Mouse (Mus musculus) hindbrain, embryonic 13.5 days (tissue): ENCODE data around the gene Acta1. TPM values are rescaled to one million over a fixed set of nuclear protein-coding genes. Genes with fewer than 3 reads are reported as not detected.

Experiments
- ATAC-seq: fragments of 200-750 bp; cut with Nextera tagmentation; 2 replicates; pipeline ENCODE4 v1.8.0; 2017; ENCODE audit warnings: moderate TSS enrichment; ENCODE audit not compliant: low FRiP score
- H3K27ac ChIP-seq: fragments of 300-500 bp; sonication (generic); 2 replicates; pipeline ENCODE4 v1.5.1; 2015; ENCODE audit warnings: inconsistent platforms, mild to moderate bottlenecking, moderate library complexity
- H3K27me3 ChIP-seq: fragments of 300-500 bp; sonication (generic); 2 replicates; pipeline ENCODE4 v1.6.1; 2015; ENCODE audit warnings: mild to moderate bottlenecking, inconsistent platforms
- H3K36me3 ChIP-seq: fragments of 300-500 bp; sonication (generic); 2 replicates; pipeline ENCODE4 v1.6.1; 2015; ENCODE audit warnings: mild to moderate bottlenecking, inconsistent platforms
- H3K4me1 ChIP-seq: fragments of 300-500 bp; sonication (generic); replicated peaks from 2 replicates; pipeline ENCODE4 v1.6.1; 2015; ENCODE audit warnings: inconsistent platforms
- H3K4me2 ChIP-seq: fragments of 300-500 bp; sonication (generic); 2 replicates; pipeline ENCODE4 v1.6.1; 2015; ENCODE audit warnings: inconsistent platforms, mild to moderate bottlenecking, moderate library complexity
- H3K4me3 ChIP-seq: fragments of 300-500 bp; sonication (generic); 2 replicates; pipeline ENCODE4 v1.5.1; 2015; ENCODE audit warnings: mild to moderate bottlenecking, inconsistent platforms
- H3K9ac ChIP-seq: fragments of 300-500 bp; sonication (generic); 2 replicates; pipeline ENCODE4 v1.6.1; 2015; ENCODE audit warnings: mild to moderate bottlenecking, inconsistent platforms
- H3K9me3 ChIP-seq: fragments of 300-500 bp; sonication (generic); 2 replicates; pipeline ENCODE4 v1.6.1; 2016; ENCODE audit warnings: inconsistent platforms
- whole genome bisulfite sequencing: fragments of 180-500 bp; shearing (Covaris S2); methylation state at CpG from one replicate; pipeline ENCODE4 v1.1.7; 2015; 5-methylcytosine and 5-hydroxymethylcytosine counted together
- polyA plus RNA-seq: library from polyadenylated mRNA; unstranded; fragments of >200 nt; fragmentation: Nextera tagmentation; extraction: Ambion mirVana; gene quantifications from 2 replicates; pipeline ENCODE4 v1.2.1, GENCODE M21; 2015

Acta1 gene
- polyA plus RNA-seq, 1 experiment from 2014 or later = 9.9 TPM

DNA sequence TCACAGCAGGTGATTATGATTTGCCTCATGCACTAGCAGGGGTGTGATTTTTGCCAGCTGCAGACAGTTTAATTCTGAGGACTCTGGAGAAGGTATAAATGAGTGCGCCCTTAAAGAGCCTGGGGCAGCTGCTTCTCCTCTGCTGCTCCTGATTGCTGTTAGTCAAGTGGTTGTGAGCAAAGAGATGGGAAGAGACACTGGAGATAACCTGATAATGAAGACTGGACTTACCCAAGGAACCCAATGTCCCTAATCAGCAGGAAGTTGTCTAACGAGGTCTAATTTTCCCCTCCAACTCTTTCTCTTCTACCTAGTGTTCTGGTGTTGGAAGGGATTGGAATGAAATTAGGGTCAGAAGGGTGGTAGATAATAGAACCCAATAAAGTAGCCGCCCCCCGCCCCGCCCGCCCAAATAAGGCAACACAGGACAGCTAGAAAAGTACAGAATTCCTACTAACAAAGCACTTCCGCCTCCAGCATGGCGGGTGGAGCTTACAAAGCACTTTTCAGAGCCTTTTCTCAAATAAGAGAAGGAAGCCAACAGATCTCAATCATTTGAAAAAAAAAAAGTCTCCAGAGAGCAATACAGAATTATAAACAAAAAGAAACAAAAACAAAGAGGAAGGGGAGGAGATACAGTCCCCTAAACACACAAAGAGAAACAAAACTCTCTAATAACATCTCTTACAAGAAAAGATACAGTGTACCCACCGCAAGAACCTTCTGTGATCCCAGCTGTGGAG lies 39.6 kb downstream of the Acta1 start:
- 93% methylated on average over 9 of the region's 9 CpGs for WGBS
- no peak overlapping the region for H3K27ac ChIP-seq
- ATAC-seq = no peak

DNA sequence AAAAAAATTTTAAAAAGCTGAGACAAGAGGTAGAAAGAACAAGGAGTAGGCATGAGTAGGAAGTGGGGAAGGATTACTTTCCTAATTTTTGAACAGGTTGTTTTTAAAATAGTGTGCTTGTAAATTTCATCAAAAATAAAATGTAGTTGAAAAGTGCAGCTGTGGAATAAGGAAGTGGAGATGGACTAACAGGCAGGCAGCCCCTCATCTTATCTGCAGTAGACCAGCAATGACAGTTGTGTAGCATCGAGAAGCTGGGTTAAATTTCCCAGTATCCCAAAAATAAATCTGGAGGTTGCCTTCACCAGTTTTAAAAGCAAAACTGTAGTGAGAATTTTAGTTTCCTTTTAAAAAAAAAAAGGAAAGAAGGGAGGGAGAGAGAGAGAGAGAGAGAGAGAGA lies 40.3 kb downstream of the Acta1 start:
- 0 out of 2 replicates have a peak, but pooled peaks cover 3% of the 10 kb centered on the region for H3K36me3 ChIP-seq
- no peak overlapping the region for H3K27ac ChIP-seq
- peaks cover 14% of the 10 kb centered on the region for H3K4me1 ChIP-seq
- no peak overlapping the region for H3K4me2 ChIP-seq
- 0 out of 2 replicates have a peak, but pooled peaks cover 2% of the 10 kb centered on the region for H3K27me3 ChIP-seq
- 100% methylated on average over 1 of the region's 1 CpGs for WGBS
- H3K4me3 ChIP-seq = no peak overlapping the region
- no peak overlapping the region for H3K9ac ChIP-seq
- no peaks in the 10 kb centered on the region for H3K9me3 ChIP-seq
- no peak for ATAC-seq

More for the DNA sequence above, 39.6 kb downstream of the Acta1 start:
- Histone ChIP-seq H3K4me3 (no peak overlapping the region), H3K9me3 (no peaks in the 10 kb centered on the region), H3K9ac (no peak overlapping the region), H3K4me1 (peaks cover 14% of the 10 kb centered on the region), H3K27me3 (0 out of 2 replicates have a peak, but pooled peaks cover 2% of the 10 kb centered on the region), H3K36me3 (0 out of 2 replicates have a peak, but pooled peaks cover 3% of the 10 kb centered on the region), H3K4me2 (no peak overlapping the region)

DNA sequence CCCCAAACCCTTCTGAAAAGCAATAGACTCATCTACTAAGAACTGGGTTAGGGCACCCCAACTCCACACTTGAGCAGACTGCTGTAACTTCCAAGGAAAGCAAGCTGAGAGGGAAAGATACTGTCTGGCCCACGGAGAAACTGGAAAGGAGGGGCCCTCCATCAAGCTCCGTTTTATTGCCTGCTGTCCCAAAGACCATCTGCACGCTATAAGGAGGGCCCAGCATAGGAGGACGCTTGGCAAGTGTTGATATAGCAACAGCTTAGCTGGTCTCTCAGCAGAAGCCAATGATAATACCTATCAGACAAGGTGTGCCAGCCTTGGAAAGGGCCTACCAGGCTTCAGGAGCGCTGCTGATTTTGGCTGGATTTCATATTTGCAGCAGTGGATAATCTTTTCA lies 43.0 kb downstream of the Acta1 start:
- Histone ChIP-seq H3K4me2 (no peak overlapping the region), H3K4me3 (no peak overlapping the region), H3K36me3 (0 out of 2 replicates have a peak, but pooled peaks cover 3% of the 10 kb centered on the region), H3K27me3 (no peaks in the 10 kb centered on the region), H3K9ac (no peak overlapping the region), H3K4me1 (no peaks in the 10 kb centered on the region), H3K27ac (no peak overlapping the region), H3K9me3 (no peaks in the 10 kb centered on the region)
- WGBS = 84% methylated on average over 5 of the region's 5 CpGs
- no peak for ATAC-seq

DNA sequence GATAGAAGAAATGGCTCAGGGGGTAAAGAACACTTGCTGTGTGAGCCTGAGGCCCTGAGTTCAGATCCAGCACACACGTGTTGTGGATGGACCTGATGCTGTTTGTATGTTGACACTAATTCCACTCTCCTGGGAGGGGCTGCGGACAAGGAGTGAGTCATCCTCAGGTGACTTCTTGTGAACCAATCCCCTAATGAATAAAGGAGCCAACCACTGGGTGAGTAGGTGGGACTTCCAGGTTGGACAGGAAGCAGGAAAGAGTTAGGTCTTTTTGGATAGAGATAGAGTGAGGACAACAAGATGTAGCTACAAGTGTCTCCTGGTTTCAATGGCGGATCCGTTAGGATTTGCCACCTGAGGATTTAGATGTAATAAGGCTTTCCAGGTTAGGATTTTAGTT lies 45.2 kb downstream of the Acta1 start:
- no peak overlapping the region for H3K27ac ChIP-seq
- no peak for ATAC-seq
- H3K9me3 ChIP-seq = no peaks in the 10 kb centered on the region
- no peaks in the 10 kb centered on the region for H3K36me3 ChIP-seq
- no peak overlapping the region for H3K4me2 ChIP-seq
- no peak overlapping the region for H3K4me3 ChIP-seq
- no peaks in the 10 kb centered on the region for H3K27me3 ChIP-seq
- no peaks in the 10 kb centered on the region for H3K4me1 ChIP-seq
- H3K9ac ChIP-seq = no peak overlapping the region
- WGBS = 90% methylated on average over 4 of the region's 4 CpGs

DNA sequence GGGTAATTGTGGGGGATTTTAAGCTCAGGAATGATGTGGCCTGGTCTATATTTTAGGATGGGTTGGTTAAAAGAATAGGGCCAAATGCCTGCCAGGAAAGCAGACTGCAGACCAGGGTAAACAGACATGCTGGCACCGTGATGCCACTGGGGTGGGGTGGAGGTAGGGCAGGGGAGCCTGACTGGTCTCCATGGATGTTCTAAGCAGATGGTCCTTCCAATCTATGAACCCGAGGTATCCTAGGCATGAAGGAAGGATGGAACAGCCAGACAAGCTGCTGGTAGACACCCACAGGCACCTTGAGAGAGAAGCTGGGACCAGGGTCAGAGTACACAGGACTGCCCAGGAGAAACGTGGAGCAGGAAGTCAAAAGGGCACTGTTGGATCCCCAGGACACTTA lies 47.0 kb downstream of the Acta1 start:
- WGBS = 77% methylated on average over 3 of the region's 3 CpGs

DNA sequence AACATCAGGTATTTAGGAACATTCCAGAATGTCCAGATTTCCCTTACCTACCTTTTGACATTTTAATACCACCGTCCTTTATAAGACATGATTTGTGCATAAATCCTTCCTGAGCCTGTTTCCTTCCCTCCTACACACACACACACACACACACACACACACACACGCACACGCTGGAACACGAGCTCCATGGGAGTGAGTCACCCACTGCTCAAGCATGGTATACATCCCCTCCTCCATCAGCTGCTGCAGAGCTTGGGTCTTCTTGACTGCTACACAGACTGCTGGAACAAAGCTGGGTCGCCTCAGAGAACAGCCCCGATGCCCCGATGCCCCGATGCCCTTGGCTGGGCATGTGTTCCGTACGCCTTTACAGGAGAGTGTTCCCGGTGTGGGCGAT lies 48.0 kb downstream of the Acta1 start:
- ATAC-seq = no peak
- H3K27ac ChIP-seq = no peak overlapping the region
- H3K4me3 ChIP-seq = no peak overlapping the region
- WGBS = 93% methylated on average over 12 of the region's 12 CpGs
- H3K9me3 ChIP-seq = no peaks in the 10 kb centered on the region
- no peaks in the 10 kb centered on the region for H3K36me3 ChIP-seq
- no peaks in the 10 kb centered on the region for H3K27me3 ChIP-seq
- no peak overlapping the region for H3K4me2 ChIP-seq
- H3K9ac ChIP-seq = no peak overlapping the region
- no peaks in the 10 kb centered on the region for H3K4me1 ChIP-seq

More for the DNA sequence above, 47.0 kb downstream of the Acta1 start:
- no peak overlapping the region for H3K27ac ChIP-seq
- H3K4me1 ChIP-seq = no peaks in the 10 kb centered on the region
- H3K27me3 ChIP-seq = no peaks in the 10 kb centered on the region
- H3K9me3 ChIP-seq = no peaks in the 10 kb centered on the region
- ATAC-seq = no peak
- no peak overlapping the region for H3K4me3 ChIP-seq
- no peak overlapping the region for H3K4me2 ChIP-seq
- no peak overlapping the region for H3K9ac ChIP-seq
- no peaks in the 10 kb centered on the region for H3K36me3 ChIP-seq

DNA sequence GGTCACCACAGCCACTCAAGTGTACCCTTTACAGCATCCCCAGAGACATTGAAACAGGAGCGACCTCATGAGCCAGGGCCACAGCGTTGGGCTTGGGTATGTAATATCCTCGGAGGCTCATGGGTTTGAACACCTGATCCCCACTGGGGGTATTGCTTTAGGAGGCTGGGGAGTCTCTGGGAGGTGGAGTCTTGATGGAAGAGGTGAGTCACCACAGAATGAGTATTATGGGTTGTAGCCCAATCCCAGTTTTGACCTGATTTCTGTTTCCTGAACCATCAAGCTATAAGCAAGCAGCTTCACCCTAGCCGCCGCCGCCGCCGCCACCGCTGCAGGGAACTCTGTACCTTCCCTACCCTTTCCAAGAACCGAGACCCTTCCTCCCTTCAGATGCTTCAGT lies 48.6 kb downstream of the Acta1 start:
- whole genome bisulfite sequencing = 88% methylated on average over 10 of the region's 10 CpGs
- no peak overlapping the region for H3K4me3 ChIP-seq
- no peak for ATAC-seq
- no peaks in the 10 kb centered on the region for H3K4me1 ChIP-seq
- no peaks in the 10 kb centered on the region for H3K9me3 ChIP-seq
- H3K36me3 ChIP-seq = no peaks in the 10 kb centered on the region
- H3K4me2 ChIP-seq = no peak overlapping the region
- no peak overlapping the region for H3K9ac ChIP-seq
- no peaks in the 10 kb centered on the region for H3K27me3 ChIP-seq
- H3K27ac ChIP-seq = no peak overlapping the region

DNA sequence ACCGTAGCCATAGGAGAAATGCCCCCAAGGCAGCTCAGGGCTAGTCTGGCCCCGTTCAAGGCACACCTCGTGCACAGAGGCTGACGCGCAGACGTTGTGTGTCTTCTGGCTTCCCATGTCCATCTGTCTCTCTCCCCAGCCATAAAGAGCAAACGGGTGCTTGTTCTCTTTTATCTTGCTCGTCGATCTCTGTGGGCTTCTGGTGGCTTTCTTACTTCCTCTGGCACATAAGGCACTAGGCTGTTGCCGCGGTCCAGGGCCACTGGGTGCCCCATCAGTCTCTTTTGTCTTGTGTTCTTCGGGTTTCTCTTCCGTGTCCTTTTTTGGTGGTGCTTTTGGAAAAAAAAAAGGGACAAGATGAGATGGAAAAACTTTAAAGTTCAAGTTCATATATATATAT lies 49.4 kb downstream of the Acta1 start:
- Histone ChIP-seq H3K9me3 (no peaks in the 10 kb centered on the region), H3K9ac (no peak overlapping the region), H3K4me1 (no peaks in the 10 kb centered on the region), H3K27me3 (no peaks in the 10 kb centered on the region), H3K27ac (no peak overlapping the region), H3K36me3 (no peaks in the 10 kb centered on the region), H3K4me2 (no peak overlapping the region), H3K4me3 (no peak overlapping the region)
- no peak for ATAC-seq
- whole genome bisulfite sequencing = 91% methylated on average over 13 of the region's 13 CpGs

DNA sequence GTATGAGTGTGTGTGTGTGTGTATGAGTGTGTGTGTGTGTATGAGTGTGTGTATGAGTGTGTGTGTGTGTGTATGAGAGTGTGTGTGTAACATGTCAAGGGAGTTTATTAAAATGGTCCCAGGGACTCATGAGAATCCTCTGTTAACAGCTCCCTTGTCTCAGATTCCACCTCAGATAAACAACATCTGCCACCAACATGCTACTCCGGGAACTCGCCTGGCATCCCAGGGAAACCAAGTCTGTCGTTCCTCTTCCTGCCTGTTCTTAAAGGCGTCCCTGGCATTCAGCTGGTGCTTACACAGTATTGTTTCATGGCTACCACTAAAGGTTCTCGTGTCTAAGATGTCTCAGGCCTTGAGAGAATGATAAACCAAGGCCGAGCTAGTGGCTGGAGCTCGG lies 50.2 kb downstream of the Acta1 start:
- H3K9ac ChIP-seq = no peak overlapping the region
- H3K9me3 ChIP-seq = no peaks in the 10 kb centered on the region
- no peaks in the 10 kb centered on the region; the same call in 1 of the 2 replicates for H3K36me3 ChIP-seq
- H3K4me1 ChIP-seq = no peaks in the 10 kb centered on the region
- H3K27me3 ChIP-seq = no peaks in the 10 kb centered on the region
- H3K27ac ChIP-seq = no peak overlapping the region
- H3K4me3 ChIP-seq = no peak overlapping the region
- H3K4me2 ChIP-seq = no peak overlapping the region
- no peak for ATAC-seq
- WGBS = 83% methylated on average over 7 of the region's 7 CpGs

DNA sequence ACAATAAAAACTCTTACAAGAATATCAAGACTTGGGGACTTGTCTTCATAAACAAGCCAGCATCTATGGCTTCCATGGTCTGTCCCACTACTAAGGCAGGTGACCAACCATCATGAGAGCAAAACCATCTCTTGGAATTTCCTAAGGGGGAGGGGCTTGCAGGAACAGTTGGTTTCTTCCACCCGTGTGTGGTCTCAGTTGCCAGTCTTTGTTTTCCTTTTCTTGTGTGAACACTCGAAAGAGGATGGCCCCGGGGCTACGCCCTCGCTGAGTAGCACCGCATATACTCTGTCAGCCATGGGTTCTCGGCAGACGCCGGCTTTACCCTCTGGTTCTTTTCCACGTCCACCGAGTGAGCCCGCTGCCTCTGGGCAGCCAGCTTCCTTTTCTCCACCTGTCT lies 52.5 kb downstream of the Acta1 start:
- H3K4me3 ChIP-seq = no peak overlapping the region
- no peak overlapping the region for H3K27ac ChIP-seq
- H3K9ac ChIP-seq = no peak overlapping the region
- WGBS = 88% methylated on average over 12 of the region's 12 CpGs
- no peaks in the 10 kb centered on the region for H3K4me1 ChIP-seq
- no peak overlapping the region for H3K4me2 ChIP-seq
- peaks cover 8% of the 10 kb centered on the region for H3K36me3 ChIP-seq
- ATAC-seq = no peak
- no peaks in the 10 kb centered on the region for H3K9me3 ChIP-seq
- no peaks in the 10 kb centered on the region for H3K27me3 ChIP-seq

Other genes starting within 250 kb of the Acta1 start
- 11.3 and 12.2 TPM in 2 replicates for gene Rhou, start 240.8 kb downstream of the Acta1 start, polyA plus RNA-seq
- gene Rab4a, start 88.8 kb downstream of the Acta1 start, polyA plus RNA-seq = 73.9 and 74.8 TPM in 2 replicates
- 4.0 and 4.1 TPM in 2 replicates for gene Ccsap, start 34.5 kb downstream of the Acta1 start, polyA plus RNA-seq
- gene Nup133, start 54.5 kb upstream of the Acta1 start, polyA plus RNA-seq = 25.3 and 25.4 TPM in 2 replicates
- gene Abcb10, start 88.4 kb upstream of the Acta1 start, polyA plus RNA-seq = 11.8 and 12.0 TPM in 2 replicates
- 23.6 and 24.5 TPM in 2 replicates for gene Taf5l, start 126.6 kb upstream of the Acta1 start, polyA plus RNA-seq
- 3.2 TPM in 2 replicates for gene Urb2, start 126.8 kb upstream of the Acta1 start, polyA plus RNA-seq